Mouse (Mus musculus): ENCODE results near the gene Defb23.

Gene Defb23

GRCm38 (mm10) chr2:152464570-152465150, at the start of gene Defb23:
Gene Defb23 (minus strand): TSS chr2:152464620.
- no peak for DNase-seq

GRCm38 (mm10) chr2:152511592-152511991, 47.2 kb upstream of the Defb23 start, which contains the start of gene Defb26:
Gene Defb26 (minus strand): TSS chr2:152511692.
- DNase-seq, result no peak

GRCm38 (mm10) chr2:152503950-152504349, 39.5 kb upstream of the Defb23 start:
- no peak for DNase-seq

- no peak for DNase-seq
Observed at GRCm38 (mm10) chr2:152500863-152501229, 36.4 kb upstream of the Defb23 start.

GRCm38 (mm10) chr2:152500204-152500862, 35.9 kb upstream of the Defb23 start:
- no peak for DNase-seq

- no peak for DNase-seq
Observed at GRCm38 (mm10) chr2:152498020-152498419, 33.6 kb upstream of the Defb23 start.

GRCm38 (mm10) chr2:152493151-152493550, 28.7 kb upstream of the Defb23 start:
- DNase-seq, result no peak

- no peak for DNase-seq
Observed at GRCm38 (mm10) chr2:152490038-152490437, 25.6 kb upstream of the Defb23 start, which contains the start of gene Defb22. Gene Defb22 (minus strand): TSS chr2:152490138.

GRCm38 (mm10) chr2:152487024-152487423, 22.6 kb upstream of the Defb23 start:
- DNase-seq, result no peak

GRCm38 (mm10) chr2:152481726-152482125, 17.3 kb upstream of the Defb23 start:
- no peak for DNase-seq

GRCm38 (mm10) chr2:152480881-152481280, 16.5 kb upstream of the Defb23 start:
- DNase-seq, result no peak

- DNase-seq, result no peak
Observed at GRCm38 (mm10) chr2:152476763-152477162, 12.3 kb upstream of the Defb23 start, which contains the start of gene Defb20. Gene Defb20 (plus strand): TSS chr2:152477063.

GRCm38 (mm10) chr2:152472434-152472833, 8.0 kb upstream of the Defb23 start:
- DNase-seq, result no peak

GRCm38 (mm10) chr2:152470973-152471372, 6.6 kb upstream of the Defb23 start:
- peak; percentile 11 for DNase-seq

GRCm38 (mm10) chr2:152459241-152459640, 5.2 kb downstream of the Defb23 start:
- DNase-seq, result no peak

- no peak for DNase-seq
Observed at GRCm38 (mm10) chr2:152452101-152452781, 12.2 kb downstream of the Defb23 start.

- DNase-seq, result peak; percentile 23
Observed at GRCm38 (mm10) chr2:152450241-152450640, 14.2 kb downstream of the Defb23 start.

- no peak for DNase-seq
Observed at GRCm38 (mm10) chr2:152447461-152447860, 17.0 kb downstream of the Defb23 start.

GRCm38 (mm10) chr2:152446642-152447041, 17.8 kb downstream of the Defb23 start:
- DNase-seq, result no peak

GRCm38 (mm10) chr2:152443281-152443680, 21.1 kb downstream of the Defb23 start:
- peak; percentile 29 for DNase-seq

- DNase-seq, result no peak
Observed at GRCm38 (mm10) chr2:152442322-152442721, 22.1 kb downstream of the Defb23 start.

GRCm38 (mm10) chr2:152439833-152440232, 24.6 kb downstream of the Defb23 start:
- DNase-seq, result no peak

- no peak for DNase-seq
Observed at GRCm38 (mm10) chr2:152438963-152439362, 25.5 kb downstream of the Defb23 start.
